Mouse (Mus musculus): ENCODE results near the gene Pno1. TPM values are rescaled to one million over a fixed set of nuclear protein-coding genes. Genes with fewer than 3 reads are reported as not detected.

Gene Pno1
- polyA plus RNA-seq, 1 experiment from 2014 or later = 111 TPM

Other genes with a start within 250 kb of the Pno1 start
- gene Cnrip1, start 160.0 kb downstream of the Pno1 start, polyA plus RNA-seq (2014; fragmentation: Nextera tagmentation; extraction: Ambion mirVana) = 6.4 and 7.7 TPM in 2 replicates
- 3.4 and 4.6 TPM in 2 replicates for gene Plek, start 159.2 kb downstream of the Pno1 start, polyA plus RNA-seq (2014; fragmentation: Nextera tagmentation; extraction: Ambion mirVana)
- gene Ppp3r1, start 52.3 kb downstream of the Pno1 start, polyA plus RNA-seq (2014; fragmentation: Nextera tagmentation; extraction: Ambion mirVana) = 76.8 and 81.7 TPM in 2 replicates
- 32.1 and 33.8 TPM in 2 replicates for gene Wdr92, start 29.5 kb downstream of the Pno1 start, polyA plus RNA-seq (2014; fragmentation: Nextera tagmentation; extraction: Ambion mirVana)
- 103 and 109 TPM in 2 replicates for gene C1d, start 46.0 kb upstream of the Pno1 start, polyA plus RNA-seq (2014; fragmentation: Nextera tagmentation; extraction: Ambion mirVana)

Data from limb, embryonic 11.5 days (tissue).